Mouse (Mus musculus): ENCODE data around the gene Cnot2. TPM values are rescaled to one million over a fixed set of nuclear protein-coding genes. Genes with fewer than 3 reads are reported as not detected.
"Not testable (repeated sequence)": the region's sequence is repeated elsewhere in the genome, so short reads cannot be mapped to it uniquely, and the experiment has no call there.

The Cnot2 gene
- polyA plus RNA-seq, 1 experiment: 22.0 TPM

- TF ChIP-seq MYOD1 (IDR thresholded peaks at IDR 0.05; ENCODE audit: control insufficient read depth, insufficient read length, low read depth) (no peak), USF1 (IDR thresholded peaks at IDR 0.05; ENCODE audit: low read depth) (no peak), CTCF (IDR thresholded peaks at IDR 0.05; ENCODE audit: control insufficient read depth, insufficient read depth, insufficient read length) (no peak), MAX (IDR thresholded peaks at IDR 0.05) (no peak), CEBPB (IDR thresholded peaks at IDR 0.05; ENCODE audit: low read depth) (no peak), MYOG (IDR thresholded peaks at IDR 0.05; ENCODE audit: control insufficient read depth, extremely low read depth, insufficient read length) (no peak), FOSL1 (IDR thresholded peaks at IDR 0.05; ENCODE audit: insufficient read depth, low read length, poor library complexity, severe bottlenecking) (no peak)
Observed at GRCm38 (mm10) chr10:116578375-116578774, 2.9 kb downstream of the Cnot2 start.

GRCm38 (mm10) chr10:116577181-116577580 lies 4.1 kb downstream of the Cnot2 start:
- Histone ChIP-seq H3K4me3 (ENCODE audit: insufficient read depth, poor library complexity, severe bottlenecking) (no peak overlapping the region), H3K79me3 (ENCODE audit: low read depth) (peaks cover 86% of the 10 kb centered on the region), H3K27me3 (ENCODE audit: control insufficient read depth, insufficient read depth, insufficient read length) (no peaks in the 10 kb centered on the region), H3K79me2 (ENCODE audit: control insufficient read depth, insufficient read depth) (peaks cover 93% of the 10 kb centered on the region), H3K36me3 (ENCODE audit: control insufficient read depth, insufficient read depth) (no peaks in the 10 kb centered on the region), H3ac (ENCODE audit: control insufficient read depth, insufficient read length, low read depth) (no peak overlapping the region)
- TF ChIP-seq MYOG (IDR thresholded peaks at IDR 0.05; ENCODE audit: control insufficient read depth, extremely low read depth, insufficient read length) (no peak), MYOD1 (IDR thresholded peaks at IDR 0.05; ENCODE audit: control insufficient read depth, insufficient read length, low read depth) (no peak), MAX (IDR thresholded peaks at IDR 0.05) (no peak), CEBPB (IDR thresholded peaks at IDR 0.05; ENCODE audit: low read depth) (no peak), USF1 (IDR thresholded peaks at IDR 0.05; ENCODE audit: low read depth) (no peak), FOSL1 (IDR thresholded peaks at IDR 0.05; ENCODE audit: insufficient read depth, low read length, poor library complexity, severe bottlenecking) (no peak), CTCF (IDR thresholded peaks at IDR 0.05; ENCODE audit: control insufficient read depth, insufficient read depth, insufficient read length) (no peak)

More at GRCm38 (mm10) chr10:116578375-116578774, 2.9 kb downstream of the Cnot2 start:
- H3ac ChIP-seq (ENCODE audit: control insufficient read depth, insufficient read length, low read depth): no peak overlapping the region
- peaks cover 90% of the 10 kb centered on the region for H3K79me2 ChIP-seq (ENCODE audit: control insufficient read depth, insufficient read depth)
- H3K36me3 ChIP-seq (ENCODE audit: control insufficient read depth, insufficient read depth): peaks cover 5% of the 10 kb centered on the region
- peaks cover 76% of the 10 kb centered on the region for H3K79me3 ChIP-seq (ENCODE audit: low read depth)
- H3K27me3 ChIP-seq (ENCODE audit: control insufficient read depth, insufficient read depth, insufficient read length): no peaks in the 10 kb centered on the region
- no peak overlapping the region for H3K4me3 ChIP-seq (ENCODE audit: insufficient read depth, poor library complexity, severe bottlenecking)

GRCm38 (mm10) chr10:116576071-116576470 lies 5.2 kb downstream of the Cnot2 start:
- not testable (repeated sequence) for H3K27me3 ChIP-seq (ENCODE audit: control insufficient read depth, insufficient read depth, insufficient read length); H3K4me3 ChIP-seq (ENCODE audit: insufficient read depth, poor library complexity, severe bottlenecking); H3K36me3 ChIP-seq (ENCODE audit: control insufficient read depth, insufficient read depth); H3ac ChIP-seq (ENCODE audit: control insufficient read depth, insufficient read length, low read depth)
- peaks cover 96% of the 10 kb centered on the region for H3K79me3 ChIP-seq (ENCODE audit: low read depth)
- H3K79me2 ChIP-seq (ENCODE audit: control insufficient read depth, insufficient read depth): peaks cover 100% of the 10 kb centered on the region

GRCm38 (mm10) chr10:116570526-116570925 lies 10.8 kb downstream of the Cnot2 start:
- no peak overlapping the region for H3K4me3 ChIP-seq (ENCODE audit: insufficient read depth, poor library complexity, severe bottlenecking)
- H3K36me3 ChIP-seq (ENCODE audit: control insufficient read depth, insufficient read depth): peaks cover 6% of the 10 kb centered on the region
- peaks cover 98% of the 10 kb centered on the region for H3K79me3 ChIP-seq (ENCODE audit: low read depth)
- H3ac ChIP-seq (ENCODE audit: control insufficient read depth, insufficient read length, low read depth): no peak overlapping the region
- no peak for TF ChIP-seq CEBPB (IDR thresholded peaks at IDR 0.05; ENCODE audit: low read depth)
- no peak for TF ChIP-seq MAX (IDR thresholded peaks at IDR 0.05)
- no peak for TF ChIP-seq MYOD1 (IDR thresholded peaks at IDR 0.05; ENCODE audit: control insufficient read depth, insufficient read length, low read depth)
- TF ChIP-seq MYOG (IDR thresholded peaks at IDR 0.05; ENCODE audit: control insufficient read depth, extremely low read depth, insufficient read length): no peak
- TF ChIP-seq USF1 (IDR thresholded peaks at IDR 0.05; ENCODE audit: low read depth): no peak
- no peak for TF ChIP-seq CTCF (IDR thresholded peaks at IDR 0.05; ENCODE audit: control insufficient read depth, insufficient read depth, insufficient read length)
- TF ChIP-seq FOSL1 (IDR thresholded peaks at IDR 0.05; ENCODE audit: insufficient read depth, low read length, poor library complexity, severe bottlenecking): no peak
- no peaks in the 10 kb centered on the region for H3K27me3 ChIP-seq (ENCODE audit: control insufficient read depth, insufficient read depth, insufficient read length)
- H3K79me2 ChIP-seq (ENCODE audit: control insufficient read depth, insufficient read depth): peaks cover 100% of the 10 kb centered on the region

GRCm38 (mm10) chr10:116568539-116568938 lies 12.8 kb downstream of the Cnot2 start:
- Histone ChIP-seq H3ac (ENCODE audit: control insufficient read depth, insufficient read length, low read depth) (no peak overlapping the region), H3K79me2 (ENCODE audit: control insufficient read depth, insufficient read depth) (peaks cover 100% of the 10 kb centered on the region), H3K4me3 (ENCODE audit: insufficient read depth, poor library complexity, severe bottlenecking) (no peak overlapping the region), H3K27me3 (ENCODE audit: control insufficient read depth, insufficient read depth, insufficient read length) (no peaks in the 10 kb centered on the region), H3K36me3 (ENCODE audit: control insufficient read depth, insufficient read depth) (peaks cover 16% of the 10 kb centered on the region), H3K79me3 (ENCODE audit: low read depth) (peaks cover 98% of the 10 kb centered on the region)
- TF ChIP-seq CTCF (IDR thresholded peaks at IDR 0.05; ENCODE audit: control insufficient read depth, insufficient read depth, insufficient read length): no peak
- TF ChIP-seq MAX (IDR thresholded peaks at IDR 0.05): no peak
- TF ChIP-seq USF1 (IDR thresholded peaks at IDR 0.05; ENCODE audit: low read depth): no peak
- no peak for TF ChIP-seq MYOG (IDR thresholded peaks at IDR 0.05; ENCODE audit: control insufficient read depth, extremely low read depth, insufficient read length)
- TF ChIP-seq CEBPB (IDR thresholded peaks at IDR 0.05; ENCODE audit: low read depth): no peak

GRCm38 (mm10) chr10:116567491-116568405 lies 13.6 kb downstream of the Cnot2 start:
- Histone ChIP-seq H3ac (ENCODE audit: control insufficient read depth, insufficient read length, low read depth) (no peak overlapping the region), H3K79me2 (ENCODE audit: control insufficient read depth, insufficient read depth) (peaks cover 100% of the 10 kb centered on the region), H3K36me3 (ENCODE audit: control insufficient read depth, insufficient read depth) (peaks cover 16% of the 10 kb centered on the region), H3K4me3 (ENCODE audit: insufficient read depth, poor library complexity, severe bottlenecking) (no peak overlapping the region), H3K27me3 (ENCODE audit: control insufficient read depth, insufficient read depth, insufficient read length) (no peaks in the 10 kb centered on the region), H3K79me3 (ENCODE audit: low read depth) (peaks cover 98% of the 10 kb centered on the region)
- TF ChIP-seq CEBPB (IDR thresholded peaks at IDR 0.05; ENCODE audit: low read depth): no peak
- TF ChIP-seq MYOD1 (IDR thresholded peaks at IDR 0.05; ENCODE audit: control insufficient read depth, insufficient read length, low read depth): no peak
- no peak for TF ChIP-seq FOSL1 (IDR thresholded peaks at IDR 0.05; ENCODE audit: insufficient read depth, low read length, poor library complexity, severe bottlenecking)
- TF ChIP-seq CTCF (IDR thresholded peaks at IDR 0.05; ENCODE audit: control insufficient read depth, insufficient read depth, insufficient read length): no peak
- TF ChIP-seq MYOG (IDR thresholded peaks at IDR 0.05; ENCODE audit: control insufficient read depth, extremely low read depth, insufficient read length): no peak
- no peak for TF ChIP-seq MAX (IDR thresholded peaks at IDR 0.05)
- no peak for TF ChIP-seq USF1 (IDR thresholded peaks at IDR 0.05; ENCODE audit: low read depth)

- Histone ChIP-seq H3K79me2 (ENCODE audit: control insufficient read depth, insufficient read depth) (peaks cover 100% of the 10 kb centered on the region), H3K36me3 (ENCODE audit: control insufficient read depth, insufficient read depth) (peaks cover 16% of the 10 kb centered on the region), H3K79me3 (ENCODE audit: low read depth) (peaks cover 98% of the 10 kb centered on the region)
- H3K4me3 ChIP-seq (ENCODE audit: insufficient read depth, poor library complexity, severe bottlenecking); H3ac ChIP-seq (ENCODE audit: control insufficient read depth, insufficient read length, low read depth); H3K27me3 ChIP-seq (ENCODE audit: control insufficient read depth, insufficient read depth, insufficient read length): not testable (repeated sequence)
Observed at GRCm38 (mm10) chr10:116566492-116566891, 14.8 kb downstream of the Cnot2 start.

Measured in C2C12 (cell line).